Mouse (Mus musculus) kidney, postnatal 14 days (tissue): ENCODE results near the gene Emc3.

Source experiments
- DNase-seq: peaks from one replicate; pipeline ENCODE4 v3.0.0; 2022; ENCODE audit warnings: mixed read lengths

Gene Emc3

GRCm38 (mm10) chr6:113494258-113494788 is 37.1 kb downstream of the Emc3 start:
- DNase-seq, result peak; percentile 86

DNA sequence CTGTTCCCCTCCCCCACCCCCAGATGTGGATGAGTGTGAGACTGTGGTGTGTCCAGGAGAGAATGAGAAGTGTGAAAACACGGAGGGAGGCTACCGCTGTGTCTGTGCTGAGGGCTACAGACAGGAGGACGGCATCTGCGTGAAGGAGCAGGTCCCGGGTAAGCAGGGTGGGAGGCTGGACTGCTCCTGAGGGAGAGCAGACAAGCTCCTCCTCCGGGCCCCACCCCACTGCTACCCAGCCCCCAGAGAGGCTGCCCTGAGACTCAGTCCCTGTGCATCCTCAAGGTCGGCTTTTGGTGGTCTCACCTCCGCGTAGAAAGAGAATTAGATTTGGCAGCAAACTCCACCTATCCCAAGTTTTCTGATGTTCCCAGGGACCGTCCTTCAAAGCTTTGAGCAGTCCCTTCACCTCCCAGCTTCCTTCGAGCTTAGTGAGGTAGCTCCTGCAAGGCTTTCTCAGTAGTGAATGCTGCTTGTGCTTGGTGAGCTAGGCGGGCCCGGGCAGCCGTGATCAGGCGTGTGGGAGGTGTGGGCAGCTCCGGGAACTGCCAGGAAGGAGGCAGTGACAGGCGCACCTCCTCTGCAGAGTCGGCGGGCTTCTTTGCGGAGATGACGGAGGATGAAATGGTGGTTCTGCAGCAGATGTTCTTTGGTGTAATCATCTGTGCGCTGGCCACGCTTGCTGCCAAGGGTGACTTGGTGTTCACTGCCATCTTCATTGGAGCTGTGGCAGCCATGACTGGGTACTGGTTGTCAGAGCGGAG is 39.2 kb downstream of the Emc3 start:
- no peak for DNase-seq

DNA sequence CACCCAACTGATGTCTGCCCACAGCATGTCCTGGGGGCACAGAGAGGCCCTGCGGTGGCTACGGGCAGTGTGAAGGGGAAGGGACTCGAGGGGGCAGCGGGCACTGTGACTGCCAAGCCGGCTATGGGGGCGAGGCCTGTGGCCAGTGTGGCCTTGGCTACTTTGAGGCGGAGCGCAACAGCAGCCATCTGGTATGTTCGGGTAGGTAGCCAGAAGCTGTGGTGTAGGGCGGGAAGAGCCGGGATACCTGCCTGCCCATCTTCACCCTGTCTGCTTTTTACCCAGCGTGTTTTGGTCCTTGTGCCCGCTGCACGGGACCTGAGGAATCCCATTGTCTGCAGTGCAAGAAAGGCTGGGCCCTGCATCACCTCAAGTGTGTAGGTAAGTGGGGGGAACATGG is 42.0 kb downstream of the Emc3 start:
- DNase-seq, result no peak

DNA sequence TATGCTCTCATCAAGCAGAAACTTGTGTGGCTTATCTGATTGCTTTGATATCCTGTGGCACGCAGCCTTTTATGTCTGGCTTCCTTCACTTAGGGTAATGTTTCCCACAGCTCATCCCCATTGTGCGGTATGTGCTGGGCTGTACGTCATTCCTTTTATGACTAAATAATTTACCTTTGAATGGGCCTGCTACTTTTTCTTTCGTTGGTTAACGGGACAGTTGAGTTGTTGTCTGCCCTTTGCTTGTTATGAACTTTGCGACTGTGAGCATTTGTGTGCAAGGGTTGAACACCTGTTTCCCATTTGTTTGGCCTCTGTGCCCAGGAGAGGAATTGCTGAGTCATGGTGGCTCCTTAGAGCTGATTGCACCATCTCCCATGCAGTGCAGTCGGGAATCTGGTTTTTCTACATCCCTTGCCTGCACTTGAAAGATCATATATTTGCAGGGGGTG is 44.3 kb downstream of the Emc3 start:
- DNase-seq, result peak; percentile 50

DNA sequence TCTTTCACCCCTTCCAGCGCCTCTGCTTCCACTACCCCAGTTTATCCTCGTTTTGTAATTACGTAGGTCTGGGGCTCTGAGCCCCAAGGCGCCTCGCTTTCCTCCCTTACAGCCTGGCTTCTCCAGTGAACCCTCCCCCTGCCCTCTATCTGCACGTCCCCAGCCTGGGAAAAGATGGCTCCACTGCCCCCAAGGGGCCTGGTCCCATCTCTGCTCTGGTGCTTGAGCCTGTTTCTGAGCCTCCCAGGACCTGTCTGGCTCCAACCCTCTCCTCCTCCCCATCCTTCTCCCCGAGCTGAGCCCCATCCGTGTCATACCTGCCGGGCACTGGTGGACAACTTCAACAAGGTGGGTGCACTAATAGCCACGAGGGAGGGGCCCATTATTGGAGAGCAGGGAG is 47.7 kb downstream of the Emc3 start:
- DNase-seq, result no peak

DNA sequence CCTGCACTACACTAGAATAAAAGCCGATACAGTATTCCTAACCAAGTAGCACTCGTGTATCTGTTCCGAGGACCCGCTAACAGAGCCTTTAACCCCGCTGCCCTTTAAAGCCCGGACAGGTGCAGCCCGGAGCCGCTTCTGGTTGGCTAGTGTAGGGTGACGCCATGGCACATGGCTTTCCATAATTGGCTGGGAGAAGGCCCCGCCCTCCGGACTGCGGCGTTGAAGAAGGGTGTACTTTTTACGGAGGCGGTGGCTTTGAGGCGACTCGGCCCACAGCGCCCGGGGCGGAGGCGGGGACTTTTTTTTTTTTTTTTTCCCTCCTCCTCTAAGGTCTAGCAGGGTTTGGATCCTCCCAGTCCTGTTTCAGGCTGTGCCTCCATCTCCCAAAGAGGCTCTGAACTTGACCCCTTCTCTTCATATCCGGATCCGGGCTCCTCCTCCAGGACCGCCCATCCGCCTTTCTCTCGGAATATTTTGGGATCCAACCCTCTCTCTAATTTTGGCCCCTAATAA is 48.3 kb downstream of the Emc3 start, which contains the start of gene Creld1:
Gene Creld1 (plus strand): TSS at position 198 of the 516 bp plus-strand sequence.
- peak; percentile 98 for DNase-seq

DNA sequence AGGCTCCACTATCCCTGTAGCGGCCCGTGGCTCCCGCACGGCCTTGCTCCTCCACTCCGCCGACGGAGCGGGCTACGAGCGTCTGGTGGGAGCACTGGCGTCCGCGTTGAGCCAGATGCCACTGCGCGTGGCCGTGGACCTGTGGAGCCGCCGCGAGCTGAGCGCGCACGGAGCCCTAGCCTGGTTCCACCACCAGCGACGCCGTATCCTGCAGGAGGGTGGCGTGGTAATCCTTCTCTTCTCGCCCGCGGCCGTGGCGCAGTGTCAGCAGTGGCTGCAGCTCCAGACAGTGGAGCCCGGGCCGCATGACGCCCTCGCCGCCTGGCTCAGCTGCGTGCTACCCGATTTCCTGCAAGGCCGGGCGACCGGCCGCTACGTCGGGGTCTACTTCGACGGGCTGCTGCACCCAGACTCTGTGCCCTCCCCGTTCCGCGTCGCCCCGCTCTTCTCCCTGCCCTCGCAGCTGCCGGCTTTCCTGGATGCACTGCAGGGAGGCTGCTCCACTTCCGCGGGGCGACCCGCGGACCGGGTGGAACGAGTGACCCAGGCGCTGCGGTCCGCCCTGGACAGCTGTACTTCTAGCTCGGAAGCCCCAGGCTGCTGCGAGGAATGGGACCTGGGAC is 48.9 kb downstream of the Emc3 start:
- DNase-seq, result peak; percentile 58

- DNase-seq, result peak; percentile 31
Measured at GRCm38 (mm10) chr6:113480555-113481373, 50.7 kb downstream of the Emc3 start.

DNA sequence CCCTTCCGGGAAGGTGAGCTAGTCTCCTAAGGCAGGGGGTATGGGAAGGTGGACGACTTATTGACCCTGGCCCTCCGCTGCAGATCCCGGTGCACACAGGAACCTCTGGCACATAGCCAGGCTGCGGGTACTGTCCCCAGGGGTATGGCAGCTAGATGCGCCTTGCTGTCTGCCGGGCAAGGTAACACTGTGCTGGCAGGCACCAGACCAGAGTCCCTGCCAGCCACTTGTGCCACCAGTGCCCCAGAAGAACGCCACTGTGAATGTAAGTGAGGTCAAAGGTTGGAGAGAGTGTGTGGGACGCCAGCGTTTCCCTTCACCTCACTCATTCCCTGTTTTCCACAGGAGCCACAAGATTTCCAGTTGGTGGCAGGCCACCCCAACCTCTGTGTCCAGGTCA is 52.5 kb downstream of the Emc3 start:
- no peak for DNase-seq

DNA sequence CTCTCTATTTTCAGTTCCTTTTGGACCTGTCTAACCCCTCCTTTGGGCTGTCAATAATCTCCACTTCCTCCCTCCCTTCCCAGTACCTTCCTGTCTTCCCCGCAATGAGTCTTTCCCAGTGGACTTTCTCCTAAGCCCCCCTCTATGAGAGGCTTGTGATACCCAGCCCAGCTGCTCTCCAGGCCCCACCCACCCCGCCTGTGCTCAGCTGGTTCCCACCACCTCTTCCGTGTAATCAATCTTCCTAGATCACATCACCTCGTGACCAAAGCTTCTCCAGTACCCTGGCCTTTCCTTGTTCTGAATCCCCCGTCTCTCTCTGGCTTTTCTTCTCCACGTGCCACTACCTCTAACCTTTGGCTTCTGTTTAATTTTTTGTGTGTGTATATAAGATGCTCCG is 54.1 kb downstream of the Emc3 start:
- no peak for DNase-seq

GRCm38 (mm10) chr6:113473715-113474114 is 57.7 kb downstream of the Emc3 start:
- no peak for DNase-seq

DNA sequence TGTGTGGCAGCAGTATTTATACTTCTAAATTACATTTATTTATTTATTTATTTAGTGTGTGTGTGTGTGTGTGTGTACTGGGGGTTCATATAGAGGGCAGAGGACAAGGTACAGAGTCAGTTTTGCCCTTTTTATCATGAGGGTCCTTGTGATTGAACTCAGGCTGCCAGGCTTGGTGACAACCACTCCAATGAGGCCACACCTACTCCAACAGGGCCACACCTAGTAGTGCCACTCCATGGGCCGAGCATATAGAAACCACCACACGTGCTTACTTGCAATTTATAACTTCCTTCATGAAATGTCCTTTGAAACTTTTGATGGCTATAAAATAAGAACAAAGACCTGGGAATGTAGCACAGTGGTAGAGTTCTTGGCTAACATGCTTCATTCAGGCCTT is 58.2 kb downstream of the Emc3 start:
- DNase-seq, result no peak

- DNase-seq, result no peak
Measured at GRCm38 (mm10) chr6:113472061-113472460, 59.4 kb downstream of the Emc3 start.

DNA sequence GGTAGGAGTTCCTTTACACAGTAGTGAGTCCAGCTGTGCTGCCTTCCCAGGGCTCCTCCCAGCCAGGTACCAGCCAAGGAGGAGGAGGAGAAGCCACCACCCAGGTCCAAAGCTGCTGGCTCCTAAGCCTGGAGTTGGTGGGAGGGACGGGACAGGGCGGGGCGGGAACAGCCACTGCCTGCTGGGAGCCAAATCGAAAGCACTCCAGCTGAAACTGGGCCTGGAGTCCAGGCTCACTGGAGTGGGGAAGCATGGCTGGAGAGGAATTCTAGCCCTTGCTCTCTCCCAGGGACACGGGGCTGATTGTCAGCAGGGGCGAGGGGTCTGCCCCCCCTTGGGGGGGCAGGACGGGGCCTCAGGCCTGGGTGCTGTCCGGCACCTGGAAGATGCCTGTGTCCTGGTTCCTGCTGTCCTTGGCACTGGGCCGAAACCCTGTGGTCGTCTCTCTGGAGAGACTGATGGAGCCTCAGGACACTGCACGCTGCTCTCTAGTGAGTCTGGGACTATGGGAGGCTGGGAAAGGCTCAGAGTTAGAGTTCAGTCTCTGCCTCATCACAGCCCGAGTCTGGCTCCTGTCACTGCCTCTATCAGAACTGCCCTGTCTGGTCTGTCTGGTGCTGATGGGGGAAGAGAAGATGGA is 60.0 kb downstream of the Emc3 start, which contains the start of gene Il17rc:
Gene Il17rc (plus strand): TSS at position 131 of the 640 bp plus-strand sequence.
- DNase-seq, result peak; percentile 83

DNA sequence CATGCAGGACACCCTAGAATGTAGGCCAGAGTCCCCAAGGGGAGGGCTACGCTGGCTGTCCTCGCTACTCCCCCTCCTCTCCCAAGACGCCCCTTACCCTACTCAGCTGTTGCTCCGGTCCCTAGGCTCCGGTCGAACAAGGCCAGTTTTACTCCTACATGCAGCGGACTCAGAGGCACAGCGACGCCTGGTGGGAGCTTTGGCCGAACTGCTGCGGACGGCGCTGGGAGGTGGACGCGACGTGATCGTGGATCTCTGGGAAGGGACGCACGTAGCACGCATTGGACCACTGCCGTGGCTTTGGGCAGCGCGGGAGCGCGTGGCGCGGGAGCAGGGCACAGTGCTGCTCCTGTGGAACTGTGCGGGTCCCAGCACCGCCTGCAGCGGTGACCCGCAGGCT is 62.0 kb downstream of the Emc3 start:
- peak; percentile 84 for DNase-seq

- peak; percentile 84 for DNase-seq
Measured at GRCm38 (mm10) chr6:113469021-113469420, 62.4 kb downstream of the Emc3 start.

DNA sequence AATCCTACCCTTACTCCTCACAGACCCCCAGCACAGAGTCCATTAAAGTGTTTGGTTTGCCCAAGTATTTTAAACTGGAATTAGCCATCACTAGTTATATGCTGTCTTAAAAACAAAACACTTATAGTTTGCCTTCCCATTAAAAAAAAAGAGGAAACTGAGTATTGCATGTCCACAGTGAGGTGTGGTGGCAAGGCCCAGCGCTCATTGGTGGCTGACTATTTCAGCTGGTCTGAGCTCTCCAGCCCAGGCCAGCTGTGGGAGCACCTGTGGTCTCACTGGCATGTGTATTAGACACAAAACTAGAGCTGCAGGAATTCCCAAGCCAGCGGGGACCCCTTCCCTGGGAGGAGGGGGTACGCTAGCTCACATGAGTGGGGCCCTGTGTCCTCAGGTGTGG is 62.9 kb downstream of the Emc3 start:
- DNase-seq, result no peak

DNA sequence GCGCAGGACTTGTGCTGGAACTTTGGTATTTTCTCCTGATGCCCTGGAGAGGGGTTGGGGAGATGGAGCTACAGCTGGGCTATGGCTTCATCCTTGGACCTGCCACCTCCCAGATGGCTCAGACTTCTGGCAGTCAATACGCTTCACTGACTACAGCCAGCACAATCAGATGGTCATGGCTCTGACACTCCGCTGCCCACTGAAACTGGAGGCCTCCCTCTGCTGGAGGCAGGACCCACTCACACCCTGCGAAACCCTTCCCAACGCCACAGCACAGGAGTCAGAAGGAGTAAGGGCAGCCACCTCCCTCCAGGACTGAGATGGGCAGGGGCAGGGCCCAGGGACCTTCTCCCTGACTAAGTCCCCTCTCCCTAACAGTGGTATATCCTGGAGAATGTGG is 65.8 kb downstream of the Emc3 start:
- peak; percentile 31 for DNase-seq
